Mouse (Mus musculus) hindbrain, postnatal 0 days (tissue): ENCODE results near the gene Arhgap24. TPM values are rescaled to one million over a fixed set of nuclear protein-coding genes. Genes with fewer than 3 reads are reported as not detected.

Source experiments
- ATAC-seq: fragments of 200-750 bp; cut with Nextera tagmentation; 2 replicates; pipeline ENCODE4 v1.8.0; 2017; ENCODE audit warnings: mild to moderate bottlenecking, moderate TSS enrichment, moderate library complexity
- DNase-seq: peaks from one replicate; pipeline ENCODE4 v3.0.0-alpha.2; 2015; ENCODE audit warnings: low spot score
- H3K27ac ChIP-seq: fragments of 300-500 bp; sonication (generic); 2 replicates; pipeline ENCODE4 v1.5.1; 2014; ENCODE audit warnings: mild to moderate bottlenecking
- H3K27me3 ChIP-seq: fragments of 300-500 bp; sonication (generic); 2 replicates; pipeline ENCODE4 v1.6.1; 2014; ENCODE audit warnings: low read length, mixed read lengths; ENCODE audit not compliant: insufficient read depth
- H3K36me3 ChIP-seq: fragments of 300-500 bp; sonication (generic); 2 replicates; pipeline ENCODE4 v1.6.1; 2014; ENCODE audit warnings: low read length, mixed read lengths; ENCODE audit not compliant: insufficient read depth
- H3K4me1 ChIP-seq: fragments of 300-500 bp; sonication (generic); 2 replicates; pipeline ENCODE4 v1.6.1; 2014; ENCODE audit warnings: antibody characterized with exemption, low read length, mixed read lengths; ENCODE audit not compliant: insufficient read depth
- H3K4me2 ChIP-seq: fragments of 300-500 bp; sonication (generic); 2 replicates; pipeline ENCODE4 v1.6.1; 2014; ENCODE audit warnings: low read depth, mild to moderate bottlenecking, low read length, moderate library complexity, mixed read lengths
- H3K4me3 ChIP-seq: fragments of 300-500 bp; sonication (generic); 2 replicates; pipeline ENCODE4 v1.5.1; 2014; ENCODE audit warnings: low read length
- H3K9ac ChIP-seq: fragments of 300-500 bp; sonication (generic); replicated peaks from 2 replicates; pipeline ENCODE4 v1.6.1; 2014; ENCODE audit warnings: mild to moderate bottlenecking, low read length, moderate library complexity, mixed read lengths
- H3K9me3 ChIP-seq: fragments of 300-500 bp; sonication (generic); 2 replicates; pipeline ENCODE4 v1.6.1; 2016; ENCODE audit warnings: low read length, mixed read lengths
- CTCF ChIP-seq: IDR thresholded peaks from 2 replicates; pipeline ENCODE4 v1.5.1; 2016; ENCODE audit warnings: antibody characterized with exemption, control low read depth, low read depth
- WGBS: fragments of 180-500 bp; shearing (Covaris S2); extraction: QIAGEN DNeasy Blood & Tissue Kit; methylation state at CpG from one replicate; pipeline ENCODE4 v1.1.7; 2014; 5-methylcytosine and 5-hydroxymethylcytosine counted together
- polyA plus RNA-seq: library from polyadenylated mRNA; unstranded; fragments of >200 nt; fragmentation: Nextera tagmentation; extraction: Ambion mirVana; gene quantifications from 2 replicates; pipeline ENCODE4 v1.2.1, GENCODE M21; 2015
- total RNA-seq: library from RNA; depleted of rRNA; stranded (reverse); fragments of >200 nt; gene quantifications from 2 replicates; pipeline ENCODE4 v1.2.3, GENCODE M21; 2014

The Arhgap24 gene
- total and polyA plus RNA-seq, 2 experiments from 2014 or later = 11.4 to 14.2 TPM

- Histone ChIP-seq H3K4me2 (no peak overlapping the region), H3K27ac (no peak overlapping the region), H3K4me1 (no peaks in the 10 kb centered on the region), H3K27me3 (no peaks in the 10 kb centered on the region), H3K4me3 (no peak overlapping the region), H3K9me3 (no peaks in the 10 kb centered on the region), H3K36me3 (no peaks in the 10 kb centered on the region), H3K9ac (no peak overlapping the region)
- ATAC-seq (no peak), DNase-seq (no peak)
- WGBS = 66% methylated on average over 2 of the region's 2 CpGs
- no peak for TF ChIP-seq CTCF
These were observed 145.5 kb downstream of the Arhgap24 start for GRCm38 (mm10) chr5:102626671-102627070.

- Histone ChIP-seq H3K4me1 (no peaks in the 10 kb centered on the region), H3K4me3 (no peak overlapping the region), H3K9ac (no peak overlapping the region), H3K4me2 (no peak overlapping the region), H3K27me3 (no peaks in the 10 kb centered on the region), H3K9me3 (no peaks in the 10 kb centered on the region), H3K36me3 (no peaks in the 10 kb centered on the region), H3K27ac (no peak overlapping the region)
- WGBS = 74% methylated on average over 11 of the region's 11 CpGs
- ATAC-seq = no peak
- no peak for TF ChIP-seq CTCF
- no peak for DNase-seq
These were observed 148.2 kb downstream of the Arhgap24 start for GRCm38 (mm10) chr5:102629362-102629771.

GRCm38 (mm10) chr5:102635591-102635990, 154.4 kb downstream of the Arhgap24 start:
- Histone ChIP-seq H3K4me1 (no peaks in the 10 kb centered on the region), H3K9me3 (no peaks in the 10 kb centered on the region), H3K9ac (no peak overlapping the region), H3K27me3 (no peaks in the 10 kb centered on the region), H3K36me3 (no peaks in the 10 kb centered on the region), H3K4me2 (no peak overlapping the region), H3K4me3 (no peak overlapping the region), H3K27ac (no peak overlapping the region)
- no peak for TF ChIP-seq CTCF
- ATAC-seq (no peak), DNase-seq (no peak)
- WGBS = 68% methylated on average over 4 of the region's 4 CpGs

GRCm38 (mm10) chr5:102639782-102640559, 158.8 kb downstream of the Arhgap24 start:
- Histone ChIP-seq H3K9ac (no peak overlapping the region), H3K27me3 (no peaks in the 10 kb centered on the region), H3K4me3 (no peak overlapping the region), H3K4me1 (no peaks in the 10 kb centered on the region), H3K4me2 (no peak overlapping the region), H3K27ac (no peak overlapping the region), H3K36me3 (no peaks in the 10 kb centered on the region), H3K9me3 (no peaks in the 10 kb centered on the region)
- no peak for DNase-seq
- ATAC-seq = no peak
- TF ChIP-seq CTCF = no peak
- 76% methylated on average over 7 of the region's 7 CpGs for WGBS

GRCm38 (mm10) chr5:102643364-102643763, 162.2 kb downstream of the Arhgap24 start:
- H3K27ac ChIP-seq = no peak overlapping the region
- H3K36me3 ChIP-seq = no peaks in the 10 kb centered on the region
- no peaks in the 10 kb centered on the region for H3K27me3 ChIP-seq
- DNase-seq = no peak
- no peaks in the 10 kb centered on the region for H3K4me1 ChIP-seq
- no peaks in the 10 kb centered on the region for H3K9me3 ChIP-seq
- no peak overlapping the region for H3K4me3 ChIP-seq
- 91% methylated on average over 7 of the region's 7 CpGs for WGBS
- no peak for ATAC-seq
- TF ChIP-seq CTCF = no peak
- no peak overlapping the region for H3K4me2 ChIP-seq
- H3K9ac ChIP-seq = no peak overlapping the region

GRCm38 (mm10) chr5:102643820-102644219, 162.6 kb downstream of the Arhgap24 start:
- WGBS = 77% methylated on average over 4 of the region's 4 CpGs
- no peaks in the 10 kb centered on the region for H3K27me3 ChIP-seq
- H3K4me2 ChIP-seq = no peak overlapping the region
- no peaks in the 10 kb centered on the region for H3K4me1 ChIP-seq
- DNase-seq = no peak
- H3K36me3 ChIP-seq = no peaks in the 10 kb centered on the region
- no peak overlapping the region for H3K9ac ChIP-seq
- TF ChIP-seq CTCF = no peak
- ATAC-seq = no peak
- H3K4me3 ChIP-seq = no peak overlapping the region
- H3K9me3 ChIP-seq = no peaks in the 10 kb centered on the region
- no peak overlapping the region for H3K27ac ChIP-seq

- Histone ChIP-seq H3K9me3 (no peaks in the 10 kb centered on the region), H3K4me2 (no peak overlapping the region), H3K36me3 (no peaks in the 10 kb centered on the region), H3K27ac (no peak overlapping the region), H3K4me3 (no peak overlapping the region), H3K4me1 (no peaks in the 10 kb centered on the region), H3K27me3 (no peaks in the 10 kb centered on the region), H3K9ac (no peak overlapping the region)
- ATAC-seq = no peak
- no peak for TF ChIP-seq CTCF
- DNase-seq = no peak
These were observed 177.9 kb downstream of the Arhgap24 start for GRCm38 (mm10) chr5:102659061-102659460.
